Mouse (Mus musculus): ENCODE results near the gene Clip2. TPM values are rescaled to one million over a fixed set of nuclear protein-coding genes. Genes with fewer than 3 reads are reported as not detected.
"Not testable (repeated sequence)": the region's sequence is repeated elsewhere in the genome, so short reads cannot be mapped to it uniquely, and the experiment has no call there.

The Clip2 gene
- total RNA-seq, 2 experiments from 2014 or later: 3.0 to 4.2 TPM

- DNase-seq: no peak
- H3K4me3 ChIP-seq: no peak overlapping the region
- H3K27ac ChIP-seq: no peak overlapping the region
- TF ChIP-seq CTCF (IDR thresholded peaks at IDR 0.05): no peak
- intact Hi-C loops (cut with DNase I): loop anchor here (5.0 kb wide), 1 partner anchor 37 kb away; no protein-coding TSS in a partner anchor
Observed at GRCm38 (mm10) chr5:134459096-134459495, 93.1 kb downstream of the Clip2 start.

DNA sequence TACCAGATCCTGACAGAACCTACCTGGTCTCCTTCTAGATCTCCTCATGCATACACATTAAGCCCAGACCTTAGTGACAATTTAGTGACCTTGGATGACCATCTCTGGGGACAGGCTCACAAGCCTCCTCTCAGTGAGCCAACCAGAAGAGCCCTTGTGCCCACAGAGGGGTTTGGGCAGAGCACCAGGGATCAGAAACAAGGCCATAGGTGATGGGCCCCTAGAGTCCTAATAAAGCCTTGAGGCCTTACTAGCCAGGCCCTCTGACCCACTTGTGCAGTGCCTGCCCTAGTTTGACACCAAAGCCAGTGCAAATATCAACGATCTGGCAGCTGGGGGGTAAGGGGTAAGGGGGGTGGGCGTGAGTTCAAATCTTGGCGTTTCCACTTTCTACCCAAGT lies 93.8 kb downstream of the Clip2 start:
- intact Hi-C loops (cut with DNase I): loop anchor here (5.0 kb wide), 1 partner anchor 36 kb away; no protein-coding TSS in a partner anchor

GRCm38 (mm10) chr5:134457371-134457770 lies 94.9 kb downstream of the Clip2 start:
- TF ChIP-seq CTCF (IDR thresholded peaks at IDR 0.05): no peak
- intact Hi-C loops (cut with DNase I): loop anchor here (5.0 kb wide), 1 partner anchor 35 kb away; no protein-coding TSS in a partner anchor
- no peak overlapping the region for H3K4me3 ChIP-seq
- DNase-seq: peak; percentile 8
- peak overlapping the region; percentile 74; the same call in 1 of the 2 replicates for H3K27ac ChIP-seq

More for the DNA sequence above, 93.8 kb downstream of the Clip2 start:
- no peak for DNase-seq
- no peak for TF ChIP-seq CTCF (IDR thresholded peaks at IDR 0.05)
- no peak overlapping the region for H3K4me3 ChIP-seq
- H3K27ac ChIP-seq: no peak overlapping the region

DNA sequence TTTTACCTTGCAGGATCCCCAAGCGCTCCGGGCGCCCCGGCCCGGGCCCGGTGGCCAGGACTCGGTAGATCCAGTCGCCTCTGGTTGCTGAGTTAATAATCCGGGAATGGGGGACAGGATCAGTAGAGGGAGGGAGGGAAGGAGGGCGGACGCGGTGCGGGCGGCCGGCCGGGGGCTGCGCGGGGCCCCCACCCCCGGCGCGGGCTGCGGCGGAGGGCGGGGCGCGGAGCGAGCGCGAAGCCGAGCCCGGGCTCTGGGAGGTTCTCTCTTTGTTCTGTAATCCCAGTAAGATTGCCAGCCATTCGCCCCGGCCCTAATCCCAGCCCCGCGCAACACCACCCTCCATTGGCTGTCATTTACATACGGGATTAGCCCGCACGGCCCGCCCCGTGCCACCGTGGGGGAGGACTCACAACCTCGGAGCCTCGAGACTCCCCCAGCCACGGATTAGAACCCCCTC lies 95.7 kb downstream of the Clip2 start, which contains the start of gene Gtf2ird1:
TSS of gene Gtf2ird1 (minus strand) at position 214 of the 460 bp plus-strand sequence.
- H3K4me3 ChIP-seq: peak within 1 kb of the TSS; percentile 88
- H3K27ac ChIP-seq: peak within 1 kb of the TSS; percentile 74
- peak; percentile 89 for DNase-seq
- no peak for TF ChIP-seq CTCF (IDR thresholded peaks at IDR 0.05)
- intact Hi-C loops (cut with DNase I): loop anchor here (5.0 kb wide), 1 partner anchor 34 kb away; no protein-coding TSS in a partner anchor

GRCm38 (mm10) chr5:134455914-134456423 lies 96.3 kb downstream of the Clip2 start:
- peak; percentile 59 for DNase-seq
- Histone ChIP-seq H3K27ac (peak overlapping the region; percentile 74), H3K4me3 (peak overlapping the region; percentile 88)
- TF ChIP-seq CTCF (IDR thresholded peaks at IDR 0.05): no peak
- intact Hi-C loops (cut with DNase I): loop anchor here (5.0 kb wide), 1 partner anchor 34 kb away; no protein-coding TSS in a partner anchor

DNA sequence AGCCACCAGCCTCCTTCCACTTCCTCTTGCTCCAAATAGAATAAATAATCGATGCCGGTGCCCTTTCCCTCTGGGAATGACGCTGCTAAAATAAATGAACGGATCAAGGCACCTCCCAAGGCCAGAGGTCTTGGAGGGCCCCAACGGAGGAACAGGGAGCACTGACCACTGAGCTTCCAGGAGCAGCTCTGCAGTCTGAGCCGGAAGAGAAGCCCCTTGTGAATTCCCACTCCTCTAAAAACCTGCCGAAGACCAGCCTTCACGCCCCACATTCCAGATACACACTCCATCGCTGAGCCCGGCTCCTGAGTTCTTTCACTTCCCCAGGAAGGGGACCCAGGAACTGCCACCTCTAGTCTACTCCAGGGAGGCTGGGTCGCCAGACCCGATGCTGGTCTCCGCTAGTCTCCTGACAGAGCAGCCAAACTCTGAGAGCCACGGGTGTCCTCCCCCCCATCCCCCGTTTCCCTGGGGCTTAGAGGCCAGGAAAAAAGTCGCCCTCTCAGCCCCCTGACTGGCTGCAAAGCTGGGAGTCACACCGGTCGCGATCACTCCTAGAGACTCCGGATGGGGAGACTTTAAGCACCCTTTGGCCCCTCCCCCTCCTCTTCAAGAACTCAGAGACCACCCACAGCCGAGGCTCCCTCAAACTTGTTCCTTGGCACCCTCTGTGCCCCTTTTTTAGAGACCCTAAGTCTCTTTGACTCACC lies 96.9 kb downstream of the Clip2 start:
- DNase-seq: peak; percentile 34
- intact Hi-C loops (cut with DNase I): loop anchor here (5.0 kb wide), 1 partner anchor 33 kb away; no protein-coding TSS in a partner anchor
- Histone ChIP-seq H3K27ac (peak overlapping the region; percentile 74), H3K4me3 (peak overlapping the region; percentile 88)
- no peak for TF ChIP-seq CTCF (IDR thresholded peaks at IDR 0.05)

DNA sequence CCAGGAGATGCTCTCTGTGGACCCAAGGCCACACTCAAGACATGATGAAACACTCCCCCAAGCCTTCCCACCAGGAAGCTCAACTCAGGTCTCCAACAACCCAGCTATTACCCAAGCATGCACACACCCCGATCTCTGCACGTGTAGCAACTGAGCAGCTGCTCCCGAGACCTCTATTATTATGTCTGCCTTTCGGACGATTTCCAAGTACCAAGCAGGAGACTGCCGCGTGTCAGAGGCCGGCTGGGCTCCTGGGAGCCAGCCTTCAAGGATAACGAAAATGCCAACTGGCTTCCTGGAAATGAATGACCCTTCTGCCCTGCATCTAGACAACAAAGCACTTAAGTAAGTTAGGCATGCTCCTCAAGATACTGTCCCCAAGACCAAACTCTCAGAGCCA lies 97.8 kb downstream of the Clip2 start:
- intact Hi-C loops (cut with DNase I): no loop called here
- peak; percentile 23 for DNase-seq
- peak overlapping the region; percentile 74 for H3K27ac ChIP-seq
- H3K4me3 ChIP-seq: peak overlapping the region; percentile 88
- TF ChIP-seq CTCF (IDR thresholded peaks at IDR 0.05): no peak

- Histone ChIP-seq H3K27ac (no peak overlapping the region), H3K4me3 (no peak overlapping the region)
- peak; percentile 3 for DNase-seq
- intact Hi-C loops (cut with DNase I): no loop called here
- TF ChIP-seq CTCF (IDR thresholded peaks at IDR 0.05): no peak
Observed at GRCm38 (mm10) chr5:134453577-134453976, 98.7 kb downstream of the Clip2 start.

DNA sequence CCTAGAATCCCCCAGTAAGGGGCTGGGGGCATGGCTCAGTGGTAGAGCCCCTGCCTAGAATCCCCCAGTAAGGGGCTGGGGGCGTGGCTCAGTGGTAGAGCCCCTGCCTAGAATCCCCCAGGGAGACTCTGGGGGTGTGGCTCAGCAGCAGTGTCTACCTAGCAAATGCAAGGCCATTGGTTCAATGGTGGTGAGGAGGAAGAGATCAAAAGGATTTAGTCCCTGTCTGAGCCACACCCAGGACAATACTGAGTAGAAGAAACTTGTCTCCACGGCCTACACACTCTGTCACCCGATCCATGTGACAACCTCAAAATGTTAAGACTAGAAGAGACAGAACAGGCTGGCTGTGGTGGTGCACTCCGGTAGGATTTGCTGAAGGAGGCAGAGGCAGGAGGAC lies 105.5 kb downstream of the Clip2 start:
- intact Hi-C loops (cut with DNase I); DNase-seq; H3K4me3 ChIP-seq; H3K27ac ChIP-seq: not testable (repeated sequence)

DNA sequence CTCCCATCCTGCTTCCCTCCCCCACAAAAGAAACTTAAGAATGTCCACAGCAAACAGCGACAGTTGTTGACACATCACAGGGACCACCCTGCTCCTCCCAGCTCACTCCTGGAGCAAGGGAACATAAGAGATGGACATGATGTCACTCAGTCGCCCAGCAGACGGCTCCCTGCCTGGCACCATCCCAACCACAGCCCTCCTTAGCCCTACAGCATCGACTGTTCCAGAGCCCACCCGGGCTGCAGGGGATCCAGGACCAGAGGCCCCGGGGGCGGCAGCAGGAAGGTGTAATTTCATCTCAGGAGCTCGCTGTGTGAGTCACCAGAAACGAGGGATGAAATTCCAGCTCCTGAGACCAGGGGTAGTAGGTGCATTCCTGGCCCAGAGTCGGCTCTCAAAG lies 106.3 kb downstream of the Clip2 start:
- Histone ChIP-seq H3K4me3 (no peak overlapping the region), H3K27ac (peak overlapping the region; percentile 57; the same call in 1 of the 2 replicates)
- TF ChIP-seq CTCF (IDR thresholded peaks at IDR 0.05): no peak
- peak; percentile 52 for DNase-seq
- intact Hi-C loops (cut with DNase I): no loop called here

- intact Hi-C loops (cut with DNase I): no loop called here
- peak overlapping the region; percentile 57; the same call in 1 of the 2 replicates for H3K27ac ChIP-seq
- DNase-seq: no peak
Observed at GRCm38 (mm10) chr5:134445208-134445831, 106.9 kb downstream of the Clip2 start.

DNA sequence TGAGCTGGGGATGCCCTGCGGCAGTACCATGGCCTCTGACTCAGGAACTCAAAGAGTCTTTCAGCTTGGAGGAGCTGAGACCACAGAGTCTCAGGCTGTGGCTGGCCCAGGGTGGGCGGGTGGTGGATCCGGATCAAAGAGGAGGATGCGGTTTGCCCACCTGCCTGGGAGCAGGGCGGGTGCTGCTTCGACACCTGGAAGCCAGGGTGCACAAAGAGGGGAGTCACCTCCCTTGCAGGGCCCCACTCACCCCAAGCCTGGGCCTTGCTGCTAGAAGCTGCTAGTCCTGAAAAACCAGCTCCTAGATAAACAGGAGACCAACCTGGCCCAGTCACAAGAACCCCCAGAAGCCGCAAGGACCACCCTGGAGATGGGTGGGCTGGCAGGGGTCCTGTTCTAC lies 107.8 kb downstream of the Clip2 start:
- TF ChIP-seq CTCF (IDR thresholded peaks at IDR 0.05): no peak
- Histone ChIP-seq H3K27ac (no peak overlapping the region), H3K4me3 (no peak overlapping the region)
- intact Hi-C loops (cut with DNase I): no loop called here
- no peak for DNase-seq

More at GRCm38 (mm10) chr5:134445208-134445831, 106.9 kb downstream of the Clip2 start:
- H3K4me3 ChIP-seq: no peak overlapping the region
- TF ChIP-seq CTCF (IDR thresholded peaks at IDR 0.05): no peak

GRCm38 (mm10) chr5:134442066-134442465 lies 110.2 kb downstream of the Clip2 start:
- Histone ChIP-seq H3K27ac (no peak overlapping the region), H3K4me3 (no peak overlapping the region)
- intact Hi-C loops (cut with DNase I): no loop called here
- TF ChIP-seq CTCF (IDR thresholded peaks at IDR 0.05): no peak
- DNase-seq: no peak

Measured in gastrocnemius, adult 2 months (tissue).